Mouse (Mus musculus) heart, postnatal 0 days (tissue): Measurements from ENCODE around the gene Cd5. TPM values are rescaled to one million over a fixed set of nuclear protein-coding genes. Genes with fewer than 3 reads are reported as not detected.
A peak's percentile ranks its signal among the peaks of the same experiment; 100 is the strongest.

Experiments
- ATAC-seq: fragments of 200-750 bp; cut with Nextera tagmentation; 2 replicates; pipeline ENCODE4 v1.8.0; 2017; ENCODE audit warnings: low read depth, moderate number of reproducible peaks, moderate library complexity; ENCODE audit not compliant: insufficient read depth
- DNase-seq: peaks from one replicate; pipeline ENCODE4 v3.0.0-alpha.2; 2016; ENCODE audit warnings: low spot score
- H3K27ac ChIP-seq: fragments of 300-500 bp; sonication (generic); 2 replicates; pipeline ENCODE4 v1.5.1; 2014; ENCODE audit warnings: low read depth, mild to moderate bottlenecking
- H3K27me3 ChIP-seq: fragments of 300-500 bp; sonication (generic); 2 replicates; pipeline ENCODE4 v1.6.1; 2014; ENCODE audit warnings: low read length, mixed read lengths; ENCODE audit not compliant: control insufficient read depth, insufficient read depth
- H3K36me3 ChIP-seq: fragments of 300-500 bp; sonication (generic); replicated peaks from 2 replicates; pipeline ENCODE4 v1.6.1; 2014; ENCODE audit warnings: low read length, mixed read lengths; ENCODE audit not compliant: control insufficient read depth, insufficient read depth
- H3K4me1 ChIP-seq: fragments of 300-500 bp; sonication (generic); 2 replicates; pipeline ENCODE4 v1.6.1; 2014; ENCODE audit warnings: antibody characterized with exemption; ENCODE audit not compliant: control insufficient read depth, insufficient read depth
- H3K4me2 ChIP-seq: fragments of 300-500 bp; sonication (generic); 2 replicates; pipeline ENCODE4 v1.6.1; 2014; ENCODE audit warnings: low read depth, mild to moderate bottlenecking, low read length, moderate library complexity
- H3K4me3 ChIP-seq: fragments of 300-500 bp; sonication (generic); 2 replicates; pipeline ENCODE4 v1.5.1; 2014; ENCODE audit warnings: low read depth, low read length
- H3K9ac ChIP-seq: fragments of 300-500 bp; sonication (generic); replicated peaks from 2 replicates; pipeline ENCODE4 v1.6.1; 2014; ENCODE audit warnings: low read depth, low read length, mixed read lengths
- H3K9me3 ChIP-seq: fragments of 300-500 bp; sonication (generic); replicated peaks from 2 replicates; pipeline ENCODE4 v1.6.1; 2016; ENCODE audit warnings: low read length; ENCODE audit not compliant: control insufficient read depth
- CTCF ChIP-seq: IDR thresholded peaks from 2 replicates; pipeline ENCODE4 v1.5.1; 2016; ENCODE audit warnings: antibody characterized with exemption, control low read depth, low read depth
- EP300 ChIP-seq: IDR thresholded peaks from 2 replicates; pipeline ENCODE4 v1.6.1; 2016; ENCODE audit warnings: antibody characterized with exemption, low read depth
- WGBS: fragments of 180-500 bp; shearing (Covaris S2); extraction: QIAGEN DNeasy Blood & Tissue Kit; methylation state at CpG from one replicate; pipeline ENCODE4 v1.1.7; 2014; 5-methylcytosine and 5-hydroxymethylcytosine counted together
- polyA plus RNA-seq: library from polyadenylated mRNA; unstranded; fragments of >200 nt; fragmentation: Nextera tagmentation; extraction: Ambion mirVana; gene quantifications from 2 replicates; pipeline ENCODE4 v1.2.1, GENCODE M21; 2015
- total RNA-seq: library from RNA; depleted of rRNA; stranded (reverse); fragments of >200 nt; gene quantifications from 2 replicates; pipeline ENCODE4 v1.2.3, GENCODE M21; 2014; ENCODE audit warnings: low replicate concordance

Gene Cd5
- total and polyA plus RNA-seq, 2 experiments from 2014 or later, result 0.12 TPM; not detected in 1

- Histone ChIP-seq H3K27me3 (no peaks in the 10 kb centered on the region), H3K9me3 (no peaks in the 10 kb centered on the region), H3K4me2 (no peak overlapping the region), H3K9ac (no peak overlapping the region), H3K27ac (peak overlapping the region; percentile 90), H3K4me3 (no peak overlapping the region), H3K4me1 (peaks cover 13% of the 10 kb centered on the region; the same call in 1 of the 2 replicates), H3K36me3 (peaks cover 42% of the 10 kb centered on the region)
- 61% methylated on average over 6 of the region's 6 CpGs for WGBS
- DNase-seq (no peak), ATAC-seq (no peak)
- TF ChIP-seq EP300 (no peak), CTCF (no peak)
Observed at GRCm38 (mm10) chr19:10708900-10709299, 29.9 kb downstream of the Cd5 start.

- ATAC-seq (no peak), DNase-seq (no peak)
- no peak overlapping the region for H3K9ac ChIP-seq
- no peak overlapping the region for H3K27ac ChIP-seq
- H3K36me3 ChIP-seq, result peaks cover 32% of the 10 kb centered on the region
- WGBS, result 95% methylated on average over 1 of the region's 1 CpGs
- no peaks in the 10 kb centered on the region for H3K9me3 ChIP-seq
- TF ChIP-seq CTCF (no peak), EP300 (no peak)
- H3K27me3 ChIP-seq, result no peaks in the 10 kb centered on the region
- no peak overlapping the region for H3K4me2 ChIP-seq
- peaks cover 13% of the 10 kb centered on the region; the same call in 1 of the 2 replicates for H3K4me1 ChIP-seq
- H3K4me3 ChIP-seq, result no peak overlapping the region
Observed at GRCm38 (mm10) chr19:10707881-10708280, 30.9 kb downstream of the Cd5 start.

GRCm38 (mm10) chr19:10707087-10707875 is 31.5 kb downstream of the Cd5 start:
- Histone ChIP-seq H3K27me3 (no peaks in the 10 kb centered on the region), H3K9ac (no peak overlapping the region), H3K4me2 (no peak overlapping the region), H3K9me3 (no peaks in the 10 kb centered on the region), H3K36me3 (peaks cover 26% of the 10 kb centered on the region), H3K4me1 (peaks cover 14% of the 10 kb centered on the region; the same call in 1 of the 2 replicates), H3K4me3 (no peak overlapping the region), H3K27ac (no peak overlapping the region)
- DNase-seq (no peak), ATAC-seq (no peak)
- TF ChIP-seq CTCF, result no peak
- no peak for TF ChIP-seq EP300
- WGBS, result 67% methylated on average over 13 of the region's 13 CpGs

GRCm38 (mm10) chr19:10703470-10703869 is 35.3 kb downstream of the Cd5 start:
- TF ChIP-seq EP300 (no peak), CTCF (no peak)
- no peaks in the 10 kb centered on the region for H3K27me3 ChIP-seq
- 0 out of 2 replicates have a peak, but pooled peaks cover 6% of the 10 kb centered on the region for H3K36me3 ChIP-seq
- WGBS, result 85% methylated on average over 8 of the region's 8 CpGs
- H3K9me3 ChIP-seq, result no peaks in the 10 kb centered on the region
- H3K27ac ChIP-seq, result no peak overlapping the region
- H3K4me3 ChIP-seq, result no peak overlapping the region
- no peak overlapping the region for H3K4me2 ChIP-seq
- DNase-seq (no peak), ATAC-seq (no peak)
- H3K9ac ChIP-seq, result no peak overlapping the region
- peaks cover 41% of the 10 kb centered on the region for H3K4me1 ChIP-seq

- H3K9me3 ChIP-seq, result no peaks in the 10 kb centered on the region
- no peak for TF ChIP-seq EP300
- no peak for TF ChIP-seq CTCF
- H3K36me3 ChIP-seq, result no peaks in the 10 kb centered on the region
- no peaks in the 10 kb centered on the region for H3K27me3 ChIP-seq
- no peak overlapping the region for H3K4me2 ChIP-seq
- peaks cover 53% of the 10 kb centered on the region for H3K4me1 ChIP-seq
- no peak for DNase-seq
- no peak overlapping the region for H3K4me3 ChIP-seq
- ATAC-seq, result no peak
- H3K27ac ChIP-seq, result no peak overlapping the region
- WGBS, result 88% methylated on average over 8 of the region's 8 CpGs
- no peak overlapping the region for H3K9ac ChIP-seq
Observed at GRCm38 (mm10) chr19:10702125-10702524, 36.7 kb downstream of the Cd5 start.
